Mouse (Mus musculus): ENCODE data around the gene Zfp459. TPM values are rescaled to one million over a fixed set of nuclear protein-coding genes. Genes with fewer than 3 reads are reported as not detected.
"Not testable (repeated sequence)": the region's sequence is repeated elsewhere in the genome, so short reads cannot be mapped to it uniquely, and the experiment has no call there.

Zfp459 gene
- 1.0 and 1.2 TPM in 2 replicates for polyA plus RNA-seq (2014; fragmentation: Nextera tagmentation; extraction: Ambion mirVana)

- Histone ChIP-seq H3K27me3 (ENCODE audit: insufficient read depth, low read length) (no peaks in the 10 kb centered on the region), H3K36me3 (ENCODE audit: insufficient read depth) (no peaks in the 10 kb centered on the region), H3K27ac (ENCODE audit: low read depth) (no peak within 1 kb of the TSS), H3K4me2 (peak within 1 kb of the TSS; percentile 78), H3K9ac (peak within 1 kb of the TSS; percentile 55), H3K9me3 (ENCODE audit: low read depth, low read length) (no peaks in the 10 kb centered on the region), H3K4me3 (ENCODE audit: low read depth, low read length) (peak within 1 kb of the TSS; percentile 50), H3K4me1 (ENCODE audit: insufficient read depth) (no peaks in the 10 kb centered on the region)
- no peak for TF ChIP-seq CTCF (IDR thresholded peaks at IDR 0.05; ENCODE audit: low read depth)
- ATAC-seq (ENCODE audit: insufficient read depth), result peak; percentile 92
- DNase-seq, result peak; percentile 68
- 1% methylated on average over 22 of the region's 22 CpGs for WGBS
Observed at GRCm38 (mm10) chr13:67421207-67421857, at the start of gene Zfp459. Gene Zfp459 (minus strand): TSS chr13:67421418.

GRCm38 (mm10) chr13:67469274-67469673 lies 48.1 kb upstream of the Zfp459 start:
- no peak for TF ChIP-seq CTCF (IDR thresholded peaks at IDR 0.05; ENCODE audit: low read depth)
- H3K4me1 ChIP-seq (ENCODE audit: insufficient read depth), result no peaks in the 10 kb centered on the region
- H3K4me3 ChIP-seq (ENCODE audit: low read depth, low read length), result no peak overlapping the region
- no peaks in the 10 kb centered on the region; the same call in 1 of the 2 replicates for H3K9me3 ChIP-seq (ENCODE audit: low read depth, low read length)
- ATAC-seq (ENCODE audit: insufficient read depth), result no peak
- H3K27ac ChIP-seq (ENCODE audit: low read depth), result no peak overlapping the region
- 93% methylated on average over 3 of the region's 3 CpGs for WGBS
- H3K27me3 ChIP-seq (ENCODE audit: insufficient read depth, low read length), result no peaks in the 10 kb centered on the region
- DNase-seq, result no peak
- no peak overlapping the region for H3K9ac ChIP-seq
- no peak overlapping the region for H3K4me2 ChIP-seq
- H3K36me3 ChIP-seq (ENCODE audit: insufficient read depth), result peaks cover 11% of the 10 kb centered on the region

- H3K9ac ChIP-seq; H3K9me3 ChIP-seq (ENCODE audit: low read depth, low read length); H3K4me1 ChIP-seq (ENCODE audit: insufficient read depth); H3K27me3 ChIP-seq (ENCODE audit: insufficient read depth, low read length); DNase-seq; H3K4me2 ChIP-seq; H3K36me3 ChIP-seq (ENCODE audit: insufficient read depth); H3K4me3 ChIP-seq (ENCODE audit: low read depth, low read length); H3K27ac ChIP-seq (ENCODE audit: low read depth); ATAC-seq (ENCODE audit: insufficient read depth): not testable (repeated sequence)
- 86% methylated on average over 2 of the region's 5 CpGs for WGBS
Observed at GRCm38 (mm10) chr13:67463506-67464185, 42.4 kb upstream of the Zfp459 start.

- WGBS, result 6% methylated on average over 3 of the region's 3 CpGs
- Histone ChIP-seq H3K4me2 (peak overlapping the region; percentile 59), H3K4me3 (ENCODE audit: low read depth, low read length) (peak overlapping the region; percentile 55), H3K9me3 (ENCODE audit: low read depth, low read length) (no peaks in the 10 kb centered on the region), H3K9ac (peak overlapping the region; percentile 51), H3K4me1 (ENCODE audit: insufficient read depth) (no peaks in the 10 kb centered on the region), H3K36me3 (ENCODE audit: insufficient read depth) (peaks cover 7% of the 10 kb centered on the region; the same call in 1 of the 2 replicates), H3K27me3 (ENCODE audit: insufficient read depth, low read length) (no peaks in the 10 kb centered on the region), H3K27ac (ENCODE audit: low read depth) (0 out of 2 replicates have a peak overlapping the region, but pooled peaks have one; percentile 4)
- ATAC-seq (ENCODE audit: insufficient read depth) (0 out of 2 replicates have a peak, but pooled peaks have one; percentile 22), DNase-seq (no peak)
- no peak for TF ChIP-seq CTCF (IDR thresholded peaks at IDR 0.05; ENCODE audit: low read depth)
Observed at GRCm38 (mm10) chr13:67452021-67452309, 30.7 kb upstream of the Zfp459 start.

GRCm38 (mm10) chr13:67451172-67452020 lies 30.2 kb upstream of the Zfp459 start, which contains the start of gene Zfp874a:
Gene Zfp874a (minus strand): TSS chr13:67451624.
- Histone ChIP-seq H3K4me1 (ENCODE audit: insufficient read depth) (no peaks in the 10 kb centered on the region), H3K27ac (ENCODE audit: low read depth) (0 out of 2 replicates have a peak within 1 kb of the TSS, but pooled peaks have one; percentile 4), H3K36me3 (ENCODE audit: insufficient read depth) (peaks cover 13% of the 10 kb centered on the region; the same call in 1 of the 2 replicates), H3K9me3 (ENCODE audit: low read depth, low read length) (no peaks in the 10 kb centered on the region), H3K9ac (peak within 1 kb of the TSS; percentile 51), H3K4me3 (ENCODE audit: low read depth, low read length) (peak within 1 kb of the TSS; percentile 55), H3K4me2 (peak within 1 kb of the TSS; percentile 59), H3K27me3 (ENCODE audit: insufficient read depth, low read length) (no peaks in the 10 kb centered on the region)
- DNase-seq (peak; percentile 96), ATAC-seq (ENCODE audit: insufficient read depth) (peak; percentile 98)
- WGBS, result 1% methylated on average over 20 of the region's 20 CpGs
- TF ChIP-seq CTCF (IDR thresholded peaks at IDR 0.05; ENCODE audit: low read depth), result no peak

- H3K36me3 ChIP-seq (ENCODE audit: insufficient read depth); DNase-seq; H3K4me3 ChIP-seq (ENCODE audit: low read depth, low read length); H3K4me2 ChIP-seq; H3K4me1 ChIP-seq (ENCODE audit: insufficient read depth); ATAC-seq (ENCODE audit: insufficient read depth); H3K27me3 ChIP-seq (ENCODE audit: insufficient read depth, low read length); H3K9me3 ChIP-seq (ENCODE audit: low read depth, low read length); H3K9ac ChIP-seq; H3K27ac ChIP-seq (ENCODE audit: low read depth): not testable (repeated sequence)
- 100% methylated on average over 1 of the region's 3 CpGs for WGBS
Observed at GRCm38 (mm10) chr13:67437095-67437494, 15.9 kb upstream of the Zfp459 start.

GRCm38 (mm10) chr13:67428116-67428515 lies 6.9 kb upstream of the Zfp459 start:
- H3K27me3 ChIP-seq (ENCODE audit: insufficient read depth, low read length), result no peaks in the 10 kb centered on the region
- no peak overlapping the region for H3K27ac ChIP-seq (ENCODE audit: low read depth)
- H3K36me3 ChIP-seq (ENCODE audit: insufficient read depth), result no peaks in the 10 kb centered on the region
- H3K9me3 ChIP-seq (ENCODE audit: low read depth, low read length), result no peaks in the 10 kb centered on the region
- TF ChIP-seq CTCF (IDR thresholded peaks at IDR 0.05; ENCODE audit: low read depth), result no peak
- WGBS, result 78% methylated on average over 3 of the region's 3 CpGs
- no peak overlapping the region for H3K4me2 ChIP-seq
- no peak for DNase-seq
- H3K4me3 ChIP-seq (ENCODE audit: low read depth, low read length), result no peak overlapping the region
- no peak overlapping the region for H3K9ac ChIP-seq
- no peaks in the 10 kb centered on the region for H3K4me1 ChIP-seq (ENCODE audit: insufficient read depth)
- no peak for ATAC-seq (ENCODE audit: insufficient read depth)

GRCm38 (mm10) chr13:67425699-67426098 lies 4.5 kb upstream of the Zfp459 start:
- H3K9ac ChIP-seq; H3K36me3 ChIP-seq (ENCODE audit: insufficient read depth); H3K4me1 ChIP-seq (ENCODE audit: insufficient read depth); H3K27ac ChIP-seq (ENCODE audit: low read depth); H3K4me3 ChIP-seq (ENCODE audit: low read depth, low read length); H3K27me3 ChIP-seq (ENCODE audit: insufficient read depth, low read length); DNase-seq; H3K9me3 ChIP-seq (ENCODE audit: low read depth, low read length); ATAC-seq (ENCODE audit: insufficient read depth); H3K4me2 ChIP-seq: not testable (repeated sequence)

GRCm38 (mm10) chr13:67422532-67422931 lies 1.3 kb upstream of the Zfp459 start:
- H3K4me2 ChIP-seq, result not testable (repeated sequence)

More at GRCm38 (mm10) chr13:67422532-67422931, 1.3 kb upstream of the Zfp459 start:
- H3K27ac ChIP-seq (ENCODE audit: low read depth); H3K4me1 ChIP-seq (ENCODE audit: insufficient read depth); DNase-seq; H3K4me3 ChIP-seq (ENCODE audit: low read depth, low read length); H3K27me3 ChIP-seq (ENCODE audit: insufficient read depth, low read length); ATAC-seq (ENCODE audit: insufficient read depth); H3K36me3 ChIP-seq (ENCODE audit: insufficient read depth); H3K9me3 ChIP-seq (ENCODE audit: low read depth, low read length); H3K9ac ChIP-seq: not testable (repeated sequence)
- WGBS, result 91% methylated on average over 2 of the region's 2 CpGs

All from lung, embryonic 14.5 days (tissue).